In the genomic region with DNA sequence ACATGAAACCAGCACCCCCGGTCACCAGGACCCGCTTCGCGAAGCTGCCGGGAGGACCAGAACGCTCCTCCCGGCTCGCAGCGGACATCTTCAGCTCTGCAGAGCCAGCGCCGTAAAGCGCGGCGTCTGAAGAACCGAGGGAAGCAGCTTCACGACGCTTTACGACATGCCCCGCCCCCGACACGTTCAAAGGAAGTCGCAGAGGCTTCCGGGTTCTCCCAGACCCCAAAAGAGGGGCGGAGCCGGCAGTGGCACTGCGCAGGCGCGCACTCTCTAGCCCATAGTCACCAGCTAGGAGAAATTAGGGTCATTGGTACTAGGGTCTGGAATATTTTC, we compare ENCODE assay signal across 1 mouse cellular context.
TF ChIP-seq lines count a peak whose summit lies in the region.

A gene (minus strand): TSS at position 114 of the 336 bp plus-strand sequence.

TF ChIP-seq in CH12.LX, 34 proteins besides CTCF, POLR2A, EP300 and RAD21 (continued from another document):
- TF ChIP-seq ETS1 (conservative IDR thresholded peaks at IDR 0.05; ENCODE audit: low read depth, low read length), result no peak; the same call in 1 of the 2 replicates
- TF ChIP-seq MAX (IDR thresholded peaks at IDR 0.05; ENCODE audit: low read length), result no peak
- TF ChIP-seq ELF1 (IDR thresholded peaks at IDR 0.05; ENCODE audit: low read depth, low read length), result peak; percentile 100
- TF ChIP-seq MAFK (IDR thresholded peaks at IDR 0.05; ENCODE audit: insufficient replicate concordance, low read length), result no peak
- no peak for TF ChIP-seq USF2 (conservative IDR thresholded peaks at IDR 0.05; ENCODE audit: low read depth, low read length)
- TF ChIP-seq ZKSCAN1 (IDR thresholded peaks at IDR 0.05; ENCODE audit: borderline replicate concordance, low read depth, low read length), result no peak
- peak; percentile 63; the same call in 1 of the 2 replicates for TF ChIP-seq CHD2 (IDR thresholded peaks at IDR 0.05; ENCODE audit: low read length)
- no peak for TF ChIP-seq ZNF384 (IDR thresholded peaks at IDR 0.05; ENCODE audit: low read depth, low read length)
- TF ChIP-seq BHLHE40 (IDR thresholded peaks at IDR 0.05; ENCODE audit: low read depth, low read length), result peak; percentile 84
- no peak for TF ChIP-seq RCOR1 (conservative IDR thresholded peaks at IDR 0.05; ENCODE audit: low read depth, low read length)
- peak; percentile 89 for TF ChIP-seq HCFC1 (IDR thresholded peaks at IDR 0.05; ENCODE audit: low read depth, low read length)
- peak; percentile 87; the same call in 1 of the 2 replicates for TF ChIP-seq KAT2A (IDR thresholded peaks at IDR 0.05; ENCODE audit: insufficient replicate concordance, low read length)
- no peak for TF ChIP-seq MYC (IDR thresholded peaks at IDR 0.05; ENCODE audit: low read depth, low read length)
- 0 out of 2 replicates have a peak, but pooled peaks have one; percentile 43 for TF ChIP-seq MEF2A (IDR thresholded peaks at IDR 0.05; ENCODE audit: borderline replicate concordance, low read depth, low read length)
- peak; percentile 79 for TF ChIP-seq ZMIZ1 (IDR thresholded peaks at IDR 0.05; ENCODE audit: low read depth, low read length)
- TF ChIP-seq CHD1 (IDR thresholded peaks at IDR 0.05; ENCODE audit: low read depth, low read length), result no peak
